Mouse (Mus musculus): ENCODE results near the gene Btrc. TPM values are rescaled to one million over a fixed set of nuclear protein-coding genes. Genes with fewer than 3 reads are reported as not detected.

The Btrc gene
- polyA plus RNA-seq, 1 experiment from 2014 or later = 46.0 TPM

DNA sequence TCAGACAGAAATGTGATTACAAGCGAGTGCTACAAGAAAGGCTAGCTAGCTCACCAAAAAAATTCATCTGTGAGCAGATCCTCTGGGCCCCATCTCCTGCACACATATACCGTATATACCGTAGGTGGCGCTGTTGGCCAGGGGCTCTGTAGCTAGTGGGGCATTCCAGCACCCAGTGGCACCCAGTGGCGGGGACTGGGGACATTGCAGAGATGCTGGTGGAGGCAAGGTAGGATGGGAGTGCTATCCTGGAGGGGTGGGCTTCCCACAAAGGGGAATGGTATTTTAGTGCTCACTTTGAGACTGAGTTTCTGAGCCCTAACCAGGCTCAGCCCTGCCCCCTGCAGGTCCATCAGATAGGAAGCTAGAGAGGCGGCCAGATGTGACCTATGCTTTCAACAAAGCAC lies 210.3 kb downstream of the Btrc start:
- no peak overlapping the region for H3K9ac ChIP-seq (ENCODE audit: low read depth, low read length)
- H3K9me3 ChIP-seq (replicated peaks; ENCODE audit: control insufficient read depth, low read length) = no peaks in the 10 kb centered on the region
- H3K4me2 ChIP-seq = no peak overlapping the region
- peaks cover 5% of the 10 kb centered on the region for H3K36me3 ChIP-seq (ENCODE audit: control insufficient read depth, insufficient read depth, low read length)
- H3K4me3 ChIP-seq (ENCODE audit: low read depth, low read length) = no peak overlapping the region
- H3K27ac ChIP-seq (ENCODE audit: low read depth, low read length) = no peak overlapping the region
- ATAC-seq (replicated peaks; ENCODE audit: insufficient number of reproducible peaks, low FRiP score, low TSS enrichment) = 0 out of 2 replicates have a peak, but pooled peaks have one; percentile 32
- H3K4me1 ChIP-seq (ENCODE audit: control insufficient read depth, insufficient read depth, low read length) = peaks cover 33% of the 10 kb centered on the region
- H3K27me3 ChIP-seq (ENCODE audit: control insufficient read depth, insufficient read depth, low read length) = no peaks in the 10 kb centered on the region
- 14% methylated on average over 6 of the region's 6 CpGs for WGBS (ENCODE audit: insufficient replicate concordance)

DNA sequence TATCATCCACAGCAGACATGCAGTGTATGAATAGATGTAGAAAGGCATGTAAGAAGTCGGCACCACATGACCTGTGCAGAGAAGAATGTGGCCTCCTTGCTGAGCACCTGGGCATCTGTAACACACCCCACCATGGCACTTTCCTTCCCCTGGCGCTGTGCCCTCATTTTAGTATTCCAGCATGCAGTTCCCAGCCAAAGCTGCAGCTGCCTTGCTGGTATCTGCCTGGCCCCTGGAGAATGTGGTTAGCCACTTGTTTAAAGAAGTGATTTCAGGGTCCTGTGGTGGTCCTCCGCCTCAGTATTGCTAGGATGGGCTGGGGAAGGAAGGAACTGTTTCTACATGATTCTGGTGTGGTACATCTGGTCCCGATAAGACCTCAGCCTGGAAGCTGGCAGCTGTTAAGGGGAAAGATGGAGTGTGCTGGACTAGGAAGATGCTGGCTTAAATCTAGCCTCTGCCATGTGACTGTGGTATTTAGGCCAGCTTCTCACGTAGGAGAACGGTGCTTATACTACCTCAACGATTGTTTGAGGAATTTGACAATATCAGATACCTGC lies 210.9 kb downstream of the Btrc start:
- Histone ChIP-seq H3K4me3 (ENCODE audit: low read depth, low read length) (no peak overlapping the region), H3K27ac (ENCODE audit: low read depth, low read length) (no peak overlapping the region), H3K4me1 (ENCODE audit: control insufficient read depth, insufficient read depth, low read length) (peaks cover 36% of the 10 kb centered on the region), H3K4me2 (no peak overlapping the region), H3K9ac (ENCODE audit: low read depth, low read length) (no peak overlapping the region), H3K36me3 (ENCODE audit: control insufficient read depth, insufficient read depth, low read length) (peaks cover 5% of the 10 kb centered on the region), H3K27me3 (ENCODE audit: control insufficient read depth, insufficient read depth, low read length) (no peaks in the 10 kb centered on the region), H3K9me3 (replicated peaks; ENCODE audit: control insufficient read depth, low read length) (no peaks in the 10 kb centered on the region)
- WGBS (ENCODE audit: insufficient replicate concordance) = 63% methylated on average over 7 of the region's 7 CpGs
- no peak for ATAC-seq (replicated peaks; ENCODE audit: insufficient number of reproducible peaks, low FRiP score, low TSS enrichment)

DNA sequence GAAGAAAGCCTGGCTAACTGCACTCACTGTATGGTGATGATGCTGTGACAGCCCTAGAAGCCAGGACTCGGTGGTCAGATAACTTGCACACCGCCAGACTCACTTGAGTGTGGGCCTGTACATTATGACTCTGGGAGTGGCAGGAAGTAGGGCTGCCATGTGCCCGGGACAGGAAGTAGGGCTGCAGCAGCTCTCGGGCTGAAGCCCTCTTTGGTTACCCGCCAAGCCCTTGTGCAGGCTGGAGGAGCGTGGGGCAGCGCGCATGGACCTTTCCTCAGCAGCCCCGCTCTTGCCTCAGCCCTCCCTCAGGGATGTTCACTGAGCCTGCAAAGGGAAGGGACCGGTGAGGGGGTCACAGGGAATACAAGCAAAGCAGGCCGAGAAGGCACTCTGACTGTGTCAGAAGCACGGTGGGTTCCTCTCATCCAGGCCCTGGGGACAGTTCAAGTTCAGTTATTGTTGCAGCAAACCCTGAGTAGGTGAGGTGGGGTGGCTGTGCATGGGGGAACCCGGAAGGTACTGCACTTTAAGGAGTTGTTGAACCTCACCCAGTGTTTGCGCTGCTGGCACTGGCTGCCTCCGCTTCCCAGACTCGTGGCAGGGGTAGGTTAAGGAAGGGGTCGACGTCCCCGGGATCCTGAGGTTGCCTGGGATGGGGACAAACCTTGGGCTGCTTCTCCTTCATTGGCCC lies 211.6 kb downstream of the Btrc start:
- 0 out of 2 replicates have a peak, but pooled peaks have one; percentile 11 for ATAC-seq (replicated peaks; ENCODE audit: insufficient number of reproducible peaks, low FRiP score, low TSS enrichment)
- Histone ChIP-seq H3K36me3 (ENCODE audit: control insufficient read depth, insufficient read depth, low read length) (peaks cover 5% of the 10 kb centered on the region), H3K9ac (ENCODE audit: low read depth, low read length) (0 out of 2 replicates have a peak overlapping the region, but pooled peaks have one; percentile 16), H3K27ac (ENCODE audit: low read depth, low read length) (no peak overlapping the region; the same call in 1 of the 2 replicates), H3K4me2 (peak overlapping the region; percentile 38; the same call in 1 of the 2 replicates), H3K4me3 (ENCODE audit: low read depth, low read length) (no peak overlapping the region), H3K27me3 (ENCODE audit: control insufficient read depth, insufficient read depth, low read length) (no peaks in the 10 kb centered on the region), H3K4me1 (ENCODE audit: control insufficient read depth, insufficient read depth, low read length) (peaks cover 40% of the 10 kb centered on the region), H3K9me3 (replicated peaks; ENCODE audit: control insufficient read depth, low read length) (no peaks in the 10 kb centered on the region)
- 28% methylated on average over 19 of the region's 19 CpGs for WGBS (ENCODE audit: insufficient replicate concordance)

DNA sequence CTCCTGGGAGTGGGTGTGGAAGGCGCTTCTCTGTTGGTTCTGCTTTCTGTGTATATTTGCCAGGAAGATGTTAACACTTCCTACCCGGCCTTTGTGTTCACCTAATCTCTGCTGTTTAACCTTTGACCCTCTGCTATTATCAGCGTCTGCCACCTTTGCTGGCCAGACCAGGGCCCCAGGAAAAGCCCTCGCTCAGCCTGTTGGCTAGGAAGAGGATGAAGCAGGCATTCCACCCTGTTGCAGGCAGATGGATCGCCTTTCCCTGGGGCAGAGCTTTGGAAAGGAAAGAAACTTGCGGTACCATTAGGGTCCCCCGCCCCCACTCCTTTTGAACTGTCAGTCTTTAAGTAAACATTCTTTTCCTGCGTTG lies 212.1 kb downstream of the Btrc start:
- WGBS (ENCODE audit: insufficient replicate concordance) = 3% methylated on average over 8 of the region's 8 CpGs
- 0 out of 2 replicates have a peak overlapping the region, but pooled peaks have one; percentile 16 for H3K9ac ChIP-seq (ENCODE audit: low read depth, low read length)

DNA sequence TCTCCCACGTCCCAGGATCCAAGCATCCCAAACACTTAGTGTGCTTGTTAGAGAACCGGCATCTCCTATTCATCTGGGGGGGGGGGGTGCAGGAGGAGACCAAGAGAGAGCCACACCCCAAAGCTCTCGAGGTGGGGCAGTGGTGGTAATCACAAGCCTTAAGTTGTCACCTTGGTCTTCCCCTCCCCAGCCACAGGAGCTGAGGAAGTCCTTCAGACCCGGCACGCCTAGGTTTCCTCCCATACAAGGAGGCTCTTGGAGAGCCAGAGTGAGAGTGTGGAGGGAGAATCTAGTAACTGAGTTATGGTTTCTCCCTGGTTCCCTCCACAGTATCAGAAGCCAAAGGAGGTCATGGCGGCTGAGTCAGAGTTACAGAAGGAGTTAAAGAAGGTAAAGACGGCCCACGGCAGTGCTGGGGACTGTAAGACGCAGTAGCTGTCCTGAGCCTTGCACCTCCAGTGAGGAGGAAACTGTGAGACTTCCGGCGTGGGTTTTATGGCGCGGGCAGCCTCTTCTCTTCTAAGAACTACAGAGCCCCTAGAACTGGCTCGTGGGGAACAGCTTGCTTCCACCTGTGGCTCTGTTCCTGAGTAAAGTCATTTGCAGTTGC lies 213.7 kb downstream of the Btrc start:
- ATAC-seq (replicated peaks; ENCODE audit: insufficient number of reproducible peaks, low FRiP score, low TSS enrichment) = no peak
- Histone ChIP-seq H3K36me3 (ENCODE audit: control insufficient read depth, insufficient read depth, low read length) (peaks cover 5% of the 10 kb centered on the region), H3K4me2 (no peak overlapping the region), H3K4me3 (ENCODE audit: low read depth, low read length) (no peak overlapping the region), H3K9me3 (replicated peaks; ENCODE audit: control insufficient read depth, low read length) (no peaks in the 10 kb centered on the region), H3K4me1 (ENCODE audit: control insufficient read depth, insufficient read depth, low read length) (peaks cover 49% of the 10 kb centered on the region), H3K27ac (ENCODE audit: low read depth, low read length) (no peak overlapping the region), H3K27me3 (ENCODE audit: control insufficient read depth, insufficient read depth, low read length) (no peaks in the 10 kb centered on the region), H3K9ac (ENCODE audit: low read depth, low read length) (no peak overlapping the region)
- WGBS (ENCODE audit: insufficient replicate concordance) = 68% methylated on average over 14 of the region's 14 CpGs

More for the DNA sequence above, 212.1 kb downstream of the Btrc start:
- Histone ChIP-seq H3K4me2 (peak overlapping the region; percentile 38), H3K27ac (ENCODE audit: low read depth, low read length) (no peak overlapping the region), H3K36me3 (ENCODE audit: control insufficient read depth, insufficient read depth, low read length) (peaks cover 5% of the 10 kb centered on the region), H3K4me3 (ENCODE audit: low read depth, low read length) (no peak overlapping the region), H3K9me3 (replicated peaks; ENCODE audit: control insufficient read depth, low read length) (no peaks in the 10 kb centered on the region), H3K4me1 (ENCODE audit: control insufficient read depth, insufficient read depth, low read length) (peaks cover 43% of the 10 kb centered on the region), H3K27me3 (ENCODE audit: control insufficient read depth, insufficient read depth, low read length) (no peaks in the 10 kb centered on the region)
- ATAC-seq (replicated peaks; ENCODE audit: insufficient number of reproducible peaks, low FRiP score, low TSS enrichment) = no peak

DNA sequence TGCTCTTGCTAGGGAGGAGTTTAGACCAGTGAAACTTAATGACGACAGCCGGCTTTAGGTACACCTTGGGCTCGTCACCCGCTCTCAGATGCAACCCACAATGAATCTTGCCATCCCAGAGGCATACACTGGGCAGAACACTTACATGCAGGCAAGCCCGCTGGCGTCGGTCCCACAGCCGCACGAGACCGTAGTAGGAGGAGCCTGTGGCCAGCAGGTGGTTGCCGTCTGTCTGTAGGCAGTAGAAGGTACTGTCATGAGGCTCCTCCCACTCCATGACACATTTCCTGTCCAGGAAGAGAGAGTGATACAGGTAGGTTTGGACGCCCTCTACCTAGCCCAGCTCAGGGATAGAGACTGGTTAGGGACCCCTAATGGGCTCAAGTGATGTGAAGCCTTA lies 215.4 kb downstream of the Btrc start:
- Histone ChIP-seq H3K27ac (ENCODE audit: low read depth, low read length) (no peak overlapping the region), H3K27me3 (ENCODE audit: control insufficient read depth, insufficient read depth, low read length) (no peaks in the 10 kb centered on the region), H3K4me3 (ENCODE audit: low read depth, low read length) (no peak overlapping the region), H3K4me2 (no peak overlapping the region), H3K9me3 (replicated peaks; ENCODE audit: control insufficient read depth, low read length) (no peaks in the 10 kb centered on the region), H3K9ac (ENCODE audit: low read depth, low read length) (no peak overlapping the region), H3K36me3 (ENCODE audit: control insufficient read depth, insufficient read depth, low read length) (peaks cover 5% of the 10 kb centered on the region), H3K4me1 (ENCODE audit: control insufficient read depth, insufficient read depth, low read length) (peaks cover 44% of the 10 kb centered on the region)
- ATAC-seq (replicated peaks; ENCODE audit: insufficient number of reproducible peaks, low FRiP score, low TSS enrichment) = no peak
- 85% methylated on average over 12 of the region's 12 CpGs for whole genome bisulfite sequencing (ENCODE audit: insufficient replicate concordance)

DNA sequence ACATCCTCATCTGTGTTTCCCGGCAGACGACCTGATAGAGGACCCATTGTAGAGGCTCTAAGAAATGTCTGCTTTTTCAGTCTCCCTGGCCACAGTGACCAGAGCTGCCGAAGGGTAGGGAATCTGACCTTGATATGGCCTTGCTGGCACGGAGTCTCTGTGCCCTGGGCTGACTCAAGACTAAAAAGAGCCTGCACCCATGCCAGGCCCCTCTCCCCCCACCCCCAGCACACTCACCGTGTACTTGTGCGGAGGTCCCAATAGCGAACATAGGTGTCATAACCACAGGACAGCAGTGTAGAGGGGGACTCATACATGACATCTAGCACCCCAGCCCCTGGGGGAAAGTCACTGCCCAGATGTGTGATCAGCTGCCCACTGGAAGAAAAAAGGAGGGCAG lies 215.9 kb downstream of the Btrc start:
- 74% methylated on average over 7 of the region's 7 CpGs for WGBS (ENCODE audit: insufficient replicate concordance)
- peaks cover 5% of the 10 kb centered on the region for H3K36me3 ChIP-seq (ENCODE audit: control insufficient read depth, insufficient read depth, low read length)
- H3K4me1 ChIP-seq (ENCODE audit: control insufficient read depth, insufficient read depth, low read length) = peaks cover 44% of the 10 kb centered on the region
- no peak overlapping the region for H3K27ac ChIP-seq (ENCODE audit: low read depth, low read length)
- no peak overlapping the region for H3K4me3 ChIP-seq (ENCODE audit: low read depth, low read length)
- no peak overlapping the region for H3K4me2 ChIP-seq
- H3K27me3 ChIP-seq (ENCODE audit: control insufficient read depth, insufficient read depth, low read length) = no peaks in the 10 kb centered on the region
- H3K9ac ChIP-seq (ENCODE audit: low read depth, low read length) = no peak overlapping the region
- no peak for ATAC-seq (replicated peaks; ENCODE audit: insufficient number of reproducible peaks, low FRiP score, low TSS enrichment)
- no peaks in the 10 kb centered on the region for H3K9me3 ChIP-seq (replicated peaks; ENCODE audit: control insufficient read depth, low read length)

All from heart, embryonic 11.5 days (tissue).